Mouse (Mus musculus) R1 (cell line): ENCODE measurements around the gene Pard3b.

ENCODE experiments used
- DNase-seq: peaks from one replicate; pipeline ENCODE4 v3.0.0-alpha.2; 2018; ENCODE audit warnings: low read depth, low spot score

The Pard3b gene

DNA sequence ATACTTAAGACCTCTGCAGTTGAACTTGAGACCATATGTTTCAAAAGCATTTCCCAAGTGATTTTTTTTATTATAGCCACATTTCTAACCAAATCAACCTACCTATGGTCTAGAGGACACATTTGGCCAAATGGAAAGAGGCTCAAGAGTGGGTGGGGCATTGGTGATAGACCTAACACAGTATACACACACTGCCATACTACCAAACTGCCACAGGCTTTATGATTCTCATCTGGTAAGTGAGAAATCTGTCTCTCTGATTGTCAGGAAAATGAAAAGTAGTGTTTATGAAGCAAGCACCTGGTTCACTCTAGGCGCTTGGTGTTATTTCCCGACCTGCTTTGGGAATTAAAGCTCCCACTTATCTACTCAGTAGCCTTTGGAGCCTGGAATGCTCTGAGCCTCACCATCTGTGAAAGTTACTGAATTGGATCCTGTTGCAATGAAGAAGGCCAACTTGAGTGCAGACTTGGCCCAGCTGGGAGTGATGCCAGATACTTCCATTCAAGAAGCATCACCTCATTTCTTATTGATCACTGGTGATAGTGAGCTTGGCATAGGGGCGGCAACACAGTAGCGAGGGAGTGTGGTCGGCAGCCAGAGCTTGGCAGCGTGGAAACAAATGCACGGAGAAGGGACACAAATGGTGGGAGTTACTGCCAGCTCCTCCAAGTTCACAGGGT, 810.7 kb downstream of the Pard3b start:
- no peak for DNase-seq

DNA sequence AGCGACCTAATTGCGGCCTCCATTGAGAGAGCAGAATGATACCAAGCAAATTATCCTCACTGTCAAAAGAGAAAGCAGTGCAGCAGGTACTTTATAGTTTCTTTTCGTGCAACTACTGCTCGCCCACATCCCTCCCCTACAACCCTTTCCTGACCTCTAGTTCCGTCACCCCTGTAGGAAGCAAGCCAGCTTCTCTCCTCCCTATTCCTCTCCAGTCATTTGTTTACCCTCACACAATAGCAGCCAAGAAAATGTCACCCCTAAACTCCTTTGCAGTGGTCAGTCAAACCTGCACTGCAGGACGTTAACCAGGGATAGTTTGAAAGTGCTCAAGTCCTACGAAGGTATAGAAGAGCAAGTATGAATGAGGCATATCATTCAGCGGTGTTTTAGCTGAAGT, 826.9 kb downstream of the Pard3b start:
- DNase-seq: no peak

DNA sequence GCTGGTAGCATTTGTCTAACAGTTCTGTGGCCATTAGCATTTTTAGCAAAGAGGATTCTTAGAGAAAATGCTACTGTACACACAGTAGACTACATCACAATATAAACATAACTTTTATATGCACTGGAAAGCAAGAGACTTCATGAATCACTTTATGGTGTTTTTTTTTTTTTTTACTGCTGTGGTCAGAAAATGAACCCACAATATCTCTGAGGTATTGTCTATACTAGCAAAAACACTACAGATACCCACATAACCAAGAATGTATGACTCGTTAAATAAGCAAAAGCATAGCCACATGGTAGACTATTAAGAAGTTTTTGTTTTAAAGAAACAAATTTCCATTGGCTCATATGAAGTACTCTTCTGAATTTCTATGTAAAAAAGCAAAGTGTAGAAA, 827.9 kb downstream of the Pard3b start:
- DNase-seq: no peak

DNA sequence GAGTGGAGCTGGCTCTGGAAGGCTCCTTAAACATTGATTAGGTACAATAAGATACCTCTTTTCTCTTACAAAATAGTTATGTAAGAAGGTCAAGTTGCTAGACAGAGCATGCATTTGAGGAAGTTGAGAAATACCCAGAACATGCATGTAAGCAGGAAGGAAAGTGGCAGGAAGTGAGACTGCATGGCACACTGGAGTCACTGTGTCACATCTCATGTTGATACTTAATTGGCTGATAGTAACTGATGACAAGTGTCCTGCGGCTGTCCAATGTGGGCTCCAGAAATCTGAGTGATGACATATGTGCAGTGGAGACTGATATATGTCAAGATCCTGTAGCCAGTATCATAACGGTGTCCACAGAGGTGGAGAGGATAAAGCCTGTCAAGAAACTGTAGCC, 844.4 kb downstream of the Pard3b start:
- no peak for DNase-seq

DNA sequence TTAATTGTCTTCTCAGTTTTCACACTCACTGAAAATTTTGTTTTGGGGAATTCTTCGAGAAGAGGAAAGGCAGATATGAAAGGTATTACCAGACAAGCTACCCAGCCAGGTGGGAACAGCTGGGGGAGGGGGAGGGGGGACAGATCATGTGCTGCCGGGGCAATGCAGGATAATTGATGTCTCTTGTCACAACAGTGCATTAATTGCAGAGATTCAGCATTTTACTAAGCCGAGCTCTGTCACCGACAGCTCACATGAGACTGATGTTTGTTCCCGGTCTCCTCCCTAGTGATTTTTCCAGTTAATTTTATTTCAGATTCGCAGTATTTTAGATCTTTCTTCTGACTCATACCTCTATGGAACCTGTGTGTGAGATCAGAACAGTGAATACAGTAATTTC, 850.2 kb downstream of the Pard3b start:
- no peak for DNase-seq

DNA sequence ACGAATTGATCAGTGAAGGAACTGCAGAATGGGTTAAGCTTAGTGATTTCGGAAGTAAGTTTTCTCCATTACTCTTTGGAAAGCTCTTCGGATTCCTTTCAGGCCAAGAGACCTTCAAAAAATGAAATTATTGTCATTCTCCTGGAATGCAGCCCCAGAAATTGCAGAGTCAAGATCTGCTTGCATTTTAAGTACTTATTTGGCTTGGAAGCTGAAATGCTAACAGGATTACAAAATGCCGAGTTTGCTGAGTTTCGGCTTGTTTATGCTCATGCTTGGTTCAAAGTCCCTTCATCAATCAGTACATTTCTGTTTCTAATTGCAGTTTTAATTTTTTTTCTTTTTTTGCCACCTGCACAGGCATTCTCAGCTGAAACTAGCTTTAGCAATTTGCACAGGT, 860.5 kb downstream of the Pard3b start:
- no peak for DNase-seq

DNA sequence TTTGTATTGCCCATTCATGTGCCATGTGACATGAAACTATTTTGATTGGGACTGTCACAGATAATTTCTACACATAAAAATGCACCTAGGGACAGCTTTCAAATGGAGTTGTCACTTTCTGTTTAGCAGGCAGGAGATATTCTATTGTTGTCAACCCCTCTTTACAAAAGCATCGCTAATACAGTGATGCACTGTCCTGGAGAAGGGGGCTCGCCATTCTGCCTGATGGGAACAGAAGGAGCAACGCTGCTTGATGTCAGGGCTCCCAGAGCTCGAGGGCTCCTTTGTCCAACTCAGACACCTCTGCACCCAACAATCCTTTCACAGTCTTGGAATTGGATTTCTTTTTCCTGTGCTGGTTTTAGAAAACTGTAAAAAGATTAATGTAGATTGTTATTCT, 871.9 kb downstream of the Pard3b start:
- no peak for DNase-seq

DNA sequence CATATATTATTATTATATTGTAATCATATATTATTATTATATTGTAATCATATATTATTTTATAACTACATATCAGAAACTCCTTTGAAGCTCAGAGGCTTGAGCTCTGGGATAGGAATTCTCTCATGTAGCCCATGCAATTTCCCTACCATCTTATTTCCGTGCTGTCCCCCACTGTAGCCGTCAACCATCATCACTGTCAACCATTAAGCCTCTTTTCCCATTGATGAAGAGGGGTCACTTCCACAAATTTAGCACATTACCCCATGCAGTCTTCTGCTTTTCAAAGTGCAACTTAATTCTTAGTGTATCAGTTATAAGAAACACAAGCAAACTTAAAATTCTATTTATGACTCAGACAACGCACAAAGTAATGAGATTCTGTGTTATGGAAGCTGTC, 873.1 kb downstream of the Pard3b start:
- DNase-seq: no peak

DNA sequence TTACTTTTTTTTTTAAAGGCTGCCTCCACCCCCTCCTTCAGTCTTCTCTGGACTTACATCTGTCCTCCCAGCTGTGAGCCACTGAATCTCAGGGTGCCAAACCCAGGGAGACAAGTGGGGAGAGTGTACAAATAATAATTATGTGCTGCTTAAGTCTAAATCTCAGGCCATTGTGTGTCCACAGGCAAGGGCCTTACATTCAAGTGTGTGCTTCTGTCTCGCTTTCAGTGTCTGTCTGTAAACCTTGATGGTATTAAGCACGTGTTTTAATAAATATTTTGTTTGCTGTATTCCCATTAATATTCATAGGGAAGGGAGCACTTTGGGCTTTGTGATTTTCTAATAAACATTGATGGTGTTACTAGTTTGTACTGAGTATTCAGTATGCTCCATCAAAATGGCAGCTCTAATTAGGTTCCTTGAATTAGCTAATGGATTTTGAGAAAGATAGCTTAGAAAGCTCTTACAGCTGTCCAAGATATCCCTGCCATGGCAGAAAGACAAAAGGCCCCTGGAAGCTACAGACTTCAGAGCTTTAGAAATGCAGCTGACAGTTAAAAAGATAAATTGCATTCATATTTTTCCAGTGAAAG, 880.1 kb downstream of the Pard3b start:
- no peak for DNase-seq

DNA sequence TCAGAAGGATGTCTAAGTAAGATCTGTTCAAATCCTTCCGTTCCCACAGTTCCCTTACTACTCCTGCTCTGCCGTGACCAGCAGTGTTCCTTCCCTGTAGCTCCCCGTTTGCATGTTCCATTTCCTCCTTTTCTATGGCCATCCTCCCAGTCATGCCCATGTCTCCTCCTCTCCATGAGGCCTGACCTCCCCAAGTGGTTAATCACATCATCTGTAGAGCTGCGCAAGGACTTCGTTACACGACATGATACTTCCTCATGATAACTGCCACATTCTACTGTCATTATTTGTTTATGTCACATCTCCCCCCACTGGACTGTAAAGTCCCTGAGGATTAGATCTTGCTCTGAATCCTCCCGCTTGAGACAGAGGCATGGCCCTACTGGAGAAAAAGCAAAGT, 882.7 kb downstream of the Pard3b start:
- no peak for DNase-seq

DNA sequence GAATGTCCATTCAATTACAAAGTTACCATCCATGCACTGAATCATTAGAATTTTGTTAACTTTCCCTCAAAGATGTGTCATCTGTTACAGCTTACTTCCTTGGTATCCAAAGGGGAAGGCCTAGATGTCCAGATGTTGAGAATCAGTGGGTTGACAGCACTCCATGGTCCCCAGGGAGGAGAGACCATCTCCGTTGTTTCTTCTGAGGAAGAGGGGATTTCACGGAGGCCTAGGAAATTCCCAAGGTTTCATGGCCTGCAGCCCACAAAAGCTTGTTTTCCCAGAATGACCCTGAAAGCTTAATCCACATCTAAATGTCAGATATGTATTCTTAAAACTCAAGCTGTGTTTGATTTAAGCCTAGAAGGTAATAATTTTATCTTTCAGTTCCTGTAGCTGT, 884.1 kb downstream of the Pard3b start:
- no peak for DNase-seq

DNA sequence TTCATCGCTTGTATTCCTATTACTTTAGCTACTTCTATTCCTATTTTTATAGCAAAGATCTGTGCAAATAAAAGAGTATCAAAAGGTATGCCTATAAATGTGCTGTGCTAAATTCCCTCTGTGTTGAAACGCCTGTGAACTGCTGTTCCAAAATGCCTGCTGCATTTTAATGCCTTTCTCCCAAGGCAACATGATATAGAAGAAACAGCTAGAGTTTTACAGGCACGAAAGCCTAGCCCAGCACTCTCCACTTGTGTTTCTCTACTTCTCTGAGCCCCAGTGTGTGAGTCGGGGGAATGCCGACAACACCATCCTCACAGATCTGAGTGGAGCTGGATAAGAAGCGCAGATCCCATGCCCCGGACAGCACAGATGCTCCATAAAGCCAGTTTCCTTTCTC, 889.2 kb downstream of the Pard3b start:
- no peak for DNase-seq

DNA sequence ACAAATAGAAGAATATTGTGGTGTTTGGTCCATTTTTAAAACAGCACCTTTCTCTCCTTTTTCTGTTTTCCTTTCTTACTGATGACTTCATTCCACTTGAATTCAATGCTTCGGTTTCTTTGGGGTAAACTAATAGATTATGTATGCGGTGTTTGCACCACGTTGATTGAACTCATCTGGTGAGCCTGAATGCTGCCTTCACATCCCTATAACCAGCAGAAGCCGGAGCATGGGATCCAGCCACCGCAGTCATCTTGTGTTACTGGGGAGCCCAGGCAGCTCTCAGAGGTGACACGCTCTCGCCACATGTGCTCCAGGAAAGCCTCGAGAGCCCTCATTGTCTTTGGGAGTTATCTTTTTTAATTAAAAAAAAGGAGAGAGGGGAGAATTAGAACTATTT, 891.3 kb downstream of the Pard3b start:
- DNase-seq: no peak

DNA sequence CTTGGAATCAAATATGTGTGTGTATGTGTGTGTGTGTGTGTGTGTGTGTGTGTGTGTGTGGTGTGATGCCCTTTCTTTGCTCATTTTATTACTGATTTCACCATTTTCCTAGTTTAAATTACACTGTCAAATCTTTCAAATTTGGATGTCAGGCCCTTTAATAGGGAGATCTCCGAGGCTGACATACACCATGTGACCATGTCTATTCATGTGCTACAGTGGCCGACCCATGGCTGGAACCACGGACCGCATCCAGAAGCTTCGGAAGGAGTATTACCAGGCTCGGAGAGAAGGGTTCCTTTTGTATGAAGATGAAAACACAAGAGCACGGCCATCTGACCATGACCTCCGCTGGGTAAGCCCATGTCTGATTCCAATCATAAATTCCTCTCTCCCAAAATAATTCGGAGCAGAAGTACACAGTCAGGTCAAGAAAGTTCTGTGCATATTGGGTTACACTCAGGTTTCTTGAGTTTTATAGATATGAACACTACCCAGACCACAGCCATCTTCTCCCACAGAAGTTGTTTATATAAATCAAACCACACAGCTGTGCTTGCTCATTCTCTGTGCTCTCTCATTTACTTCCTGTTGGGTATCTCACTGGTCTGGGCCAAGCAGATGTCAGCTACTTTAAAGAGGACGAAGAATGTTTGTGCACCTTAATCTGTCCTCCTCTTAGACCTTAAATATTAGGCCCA, 894.0 kb downstream of the Pard3b start:
- DNase-seq: no peak

DNA sequence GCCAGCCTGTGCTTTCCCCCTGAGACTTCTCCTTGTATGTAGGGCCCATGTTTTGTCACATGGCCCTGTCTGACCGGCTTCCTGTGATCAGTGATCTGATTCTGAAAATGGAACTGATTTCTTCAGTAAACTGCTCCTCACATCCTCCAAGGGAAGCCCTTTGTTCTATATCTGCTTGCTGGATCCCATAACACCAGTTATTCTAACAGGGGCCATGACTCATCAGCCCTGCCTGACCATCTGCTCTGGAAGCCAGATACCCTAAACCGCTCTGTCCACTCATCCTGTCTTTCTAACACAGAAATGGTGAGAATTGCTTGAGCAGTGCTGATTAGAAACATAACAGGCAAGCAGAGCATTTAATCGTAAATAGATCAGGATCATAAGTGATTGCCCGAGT, 910.3 kb downstream of the Pard3b start:
- no peak for DNase-seq

DNA sequence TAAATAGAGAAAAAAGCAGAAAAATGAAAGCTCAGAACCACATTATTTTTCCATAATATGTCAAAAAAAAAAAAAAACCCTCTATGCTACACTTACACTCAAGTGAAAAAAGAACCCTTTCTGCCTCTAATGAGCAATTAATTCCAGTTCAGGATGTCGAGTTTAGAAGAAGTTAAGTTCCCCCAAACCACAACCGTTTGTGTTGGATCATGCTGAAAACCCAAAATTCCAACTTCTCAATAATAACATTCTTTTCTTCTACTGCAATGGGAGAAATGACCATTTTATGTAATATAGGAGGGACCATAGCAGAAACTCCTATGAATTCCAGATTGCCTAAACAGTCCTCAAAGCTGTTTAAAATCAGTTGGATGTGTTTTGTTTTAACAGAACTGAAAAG, 911.9 kb downstream of the Pard3b start:
- no peak for DNase-seq

DNA sequence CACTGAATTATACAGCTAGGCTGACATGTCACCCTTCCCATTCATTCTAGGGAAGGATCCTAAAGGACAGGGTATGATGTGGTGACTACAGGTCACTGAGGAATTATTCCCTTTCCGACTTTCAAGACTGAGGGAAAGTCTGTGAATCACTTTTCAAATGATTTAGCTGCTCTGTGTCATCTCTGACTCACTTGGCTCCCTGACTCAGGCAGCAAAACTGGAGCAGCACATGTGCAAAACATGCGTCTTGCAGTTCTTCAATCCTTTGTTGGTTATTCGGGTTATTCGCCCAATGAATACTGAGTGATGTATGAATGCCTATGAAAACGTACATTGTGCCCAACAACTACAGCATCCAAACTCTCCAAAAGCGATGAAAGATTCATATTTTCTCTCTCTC, 912.9 kb downstream of the Pard3b start:
- DNase-seq: no peak

DNA sequence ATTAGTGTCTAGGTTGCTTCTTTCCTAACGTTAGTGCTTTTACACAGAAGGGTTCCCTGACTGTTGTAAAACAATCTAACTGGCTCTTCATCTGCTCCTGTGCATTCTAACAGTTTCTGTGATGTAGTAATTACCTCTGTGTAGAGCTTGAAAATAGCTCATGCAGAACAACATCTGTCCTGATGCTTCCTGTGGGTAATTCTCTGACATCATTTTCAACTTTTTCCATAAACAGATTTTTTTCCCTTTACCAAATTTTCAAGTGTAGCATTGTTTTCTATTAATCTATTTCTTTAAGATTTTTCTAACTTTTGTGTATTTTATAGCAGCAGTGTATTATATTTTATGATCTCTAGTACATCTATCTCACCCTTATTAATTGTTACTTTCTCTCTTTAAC, 917.2 kb downstream of the Pard3b start:
- no peak for DNase-seq

DNA sequence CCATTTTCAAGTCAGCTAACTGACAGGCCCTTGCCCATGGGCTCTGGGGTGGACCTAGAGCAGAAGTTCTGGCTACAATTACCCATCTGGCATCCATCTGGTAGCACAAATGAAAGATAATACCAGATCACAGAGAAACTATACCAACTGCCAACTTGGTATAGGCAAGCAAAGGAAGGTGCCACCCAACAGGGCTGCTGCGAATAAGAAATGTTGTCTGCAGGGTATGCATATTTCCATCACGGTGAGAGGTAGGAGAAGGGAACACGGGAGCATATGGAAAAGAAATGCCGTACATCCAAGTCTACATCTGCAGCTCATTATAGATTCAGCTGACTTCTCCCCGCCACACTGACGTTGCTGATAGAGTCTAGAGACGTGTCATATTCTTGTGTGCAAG, 924.4 kb downstream of the Pard3b start:
- no peak for DNase-seq

DNA sequence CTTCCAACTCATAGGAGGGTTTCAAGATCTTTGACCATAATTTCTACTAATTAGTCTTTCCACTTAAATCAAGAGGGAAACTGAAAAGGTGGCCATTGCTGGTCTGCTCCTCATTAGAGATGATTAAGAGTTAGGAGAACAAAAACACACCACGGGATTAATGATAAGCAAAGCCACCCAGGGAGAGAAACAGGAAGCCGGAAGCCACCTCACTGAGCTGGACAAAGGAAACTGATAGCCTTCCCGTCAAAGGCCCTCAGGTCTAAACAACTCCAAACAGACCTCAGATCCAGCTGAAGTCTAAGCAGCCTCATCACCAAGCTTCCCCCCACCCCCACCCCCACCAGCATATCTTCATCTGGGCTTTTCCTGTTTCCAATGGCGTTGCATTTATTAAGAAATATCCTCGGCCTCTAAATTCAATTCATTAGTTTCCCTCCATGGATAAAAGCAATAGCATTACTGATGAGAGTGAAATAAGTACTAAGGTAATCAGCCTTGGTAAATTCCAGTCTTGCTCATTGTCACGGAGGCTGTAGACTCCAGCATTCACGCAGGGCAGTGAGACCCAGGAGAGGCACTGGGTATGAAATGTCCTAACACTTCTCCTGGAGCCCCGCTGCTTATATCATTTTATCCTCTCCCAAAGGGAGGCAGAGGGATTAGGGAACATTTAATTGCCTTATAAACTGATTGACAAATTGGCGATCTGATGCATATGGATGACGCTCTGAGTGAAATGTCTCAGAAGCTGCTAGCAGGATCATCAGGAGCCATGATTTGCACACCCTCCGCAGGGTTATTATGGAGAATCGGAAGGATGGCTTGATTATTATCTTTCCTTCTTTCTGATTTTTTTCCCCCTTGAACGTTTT, 925.9 kb downstream of the Pard3b start:
- peak; percentile 82 for DNase-seq

DNA sequence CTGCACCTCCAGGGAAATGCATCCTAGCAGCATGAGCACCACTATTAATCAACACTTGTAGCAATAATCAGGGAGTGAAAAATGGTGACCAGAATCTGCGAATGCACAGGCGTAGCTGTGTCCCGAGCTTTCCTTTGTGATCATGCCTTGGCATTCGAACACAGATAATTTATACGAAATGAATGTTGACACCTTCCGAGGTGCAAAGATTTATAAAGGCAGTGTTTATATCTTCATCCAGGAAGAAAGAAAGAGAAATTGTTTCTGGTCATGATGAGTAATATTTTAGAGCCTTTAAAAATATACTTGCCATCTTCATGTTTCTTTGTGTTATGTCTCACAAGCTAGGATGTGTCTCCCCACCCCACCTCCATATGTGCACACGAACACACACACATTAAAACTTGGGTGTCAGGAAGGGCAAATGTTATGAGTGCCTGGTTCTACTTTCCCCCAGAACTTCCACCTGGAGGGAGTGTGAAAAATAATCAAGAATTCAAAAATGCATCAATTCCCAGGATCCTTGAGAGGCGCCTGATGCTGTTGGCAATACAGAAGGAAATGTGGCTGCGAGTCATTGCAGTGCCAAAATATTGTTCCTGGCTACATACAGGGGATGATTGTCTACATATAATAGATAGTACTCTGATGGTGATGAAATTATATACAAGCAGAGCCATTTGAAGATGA, 926.6 kb downstream of the Pard3b start:
- no peak for DNase-seq

DNA sequence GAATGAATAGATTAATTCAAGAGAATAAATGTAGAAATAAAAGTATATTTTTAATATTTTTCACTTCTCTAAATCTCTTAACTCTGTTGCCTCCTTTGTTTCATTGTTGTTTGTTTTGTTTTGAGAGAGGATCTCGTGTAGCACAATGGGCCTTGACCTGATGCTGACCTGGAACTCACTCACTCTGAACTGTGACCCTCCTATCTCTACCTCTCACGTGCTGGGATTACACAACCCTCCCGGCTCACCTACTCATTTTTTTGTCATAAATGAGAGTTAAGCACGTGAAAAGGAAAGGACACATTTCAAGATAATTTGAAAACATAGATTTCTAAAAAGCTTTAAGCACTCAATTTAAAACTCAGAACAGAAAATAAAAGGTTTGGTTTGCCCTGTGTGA, 928.0 kb downstream of the Pard3b start:
- DNase-seq: no peak
